Mouse (Mus musculus): ENCODE results near the gene Nr1h4. TPM values are rescaled to one million over a fixed set of nuclear protein-coding genes. Genes with fewer than 3 reads are reported as not detected.

Gene Nr1h4
- polyA plus RNA-seq, 1 experiment from 2014 or later = 10.5 TPM

- no peak for DNase-seq (ENCODE audit: low spot score)
- no peak for ATAC-seq (ENCODE audit: low FRiP score, low TSS enrichment)
- Histone ChIP-seq H3K9me3 (ENCODE audit: control insufficient read depth, low read length) (no peaks in the 10 kb centered on the region), H3K4me2 (replicated peaks; ENCODE audit: low read depth) (no peak overlapping the region), H3K4me1 (replicated peaks; ENCODE audit: control insufficient read depth, insufficient read depth) (no peaks in the 10 kb centered on the region), H3K4me3 (ENCODE audit: low read depth, low read length) (no peak overlapping the region), H3K36me3 (ENCODE audit: control insufficient read depth, insufficient read depth, low read length) (0 out of 2 replicates have a peak, but pooled peaks cover 2% of the 10 kb centered on the region), H3K9ac (ENCODE audit: low read length) (no peak overlapping the region), H3K27ac (replicated peaks) (no peak overlapping the region), H3K27me3 (ENCODE audit: control insufficient read depth, insufficient read depth, low read length) (no peaks in the 10 kb centered on the region)
- WGBS = 79% methylated on average over 5 of the region's 6 CpGs
- no peak for TF ChIP-seq CTCF (IDR thresholded peaks at IDR 0.05; ENCODE audit: low read depth)
- no peak for TF ChIP-seq EP300 (optimal IDR thresholded peaks at IDR 0.05)
Measured at GRCm38 (mm10) chr10:89406733-89407484, 126.5 kb downstream of the Nr1h4 start.

- Histone ChIP-seq H3K4me1 (replicated peaks; ENCODE audit: control insufficient read depth, insufficient read depth) (no peaks in the 10 kb centered on the region), H3K36me3 (ENCODE audit: control insufficient read depth, insufficient read depth, low read length) (no peaks in the 10 kb centered on the region), H3K9me3 (ENCODE audit: control insufficient read depth, low read length) (no peaks in the 10 kb centered on the region; the same call in 1 of the 2 replicates), H3K27ac (replicated peaks) (no peak overlapping the region), H3K27me3 (ENCODE audit: control insufficient read depth, insufficient read depth, low read length) (no peaks in the 10 kb centered on the region), H3K4me3 (ENCODE audit: low read depth, low read length) (no peak overlapping the region), H3K4me2 (replicated peaks; ENCODE audit: low read depth) (no peak overlapping the region), H3K9ac (ENCODE audit: low read length) (no peak overlapping the region)
- ATAC-seq (ENCODE audit: low FRiP score, low TSS enrichment) (no peak), DNase-seq (ENCODE audit: low spot score) (peak; percentile 4)
- no peak for TF ChIP-seq EP300 (optimal IDR thresholded peaks at IDR 0.05)
- TF ChIP-seq CTCF (IDR thresholded peaks at IDR 0.05; ENCODE audit: low read depth) = no peak
- 79% methylated on average over 4 of the region's 4 CpGs for WGBS
Measured at GRCm38 (mm10) chr10:89404936-89405335, 128.4 kb downstream of the Nr1h4 start.

Other genes with a start within 250 kb of the Nr1h4 start
- gene Ano4, start 188.8 kb downstream of the Nr1h4 start, polyA plus RNA-seq (2015; fragmentation: Nextera tagmentation; extraction: Ambion mirVana) = 0.35 and 0.40 TPM in 2 replicates
- 5.4 and 6.4 TPM in 2 replicates for gene Gas2l3, start 89.6 kb downstream of the Nr1h4 start, polyA plus RNA-seq (2015; fragmentation: Nextera tagmentation; extraction: Ambion mirVana)
- gene Slc17a8, start 87.7 kb upstream of the Nr1h4 start, polyA plus RNA-seq (2015; fragmentation: Nextera tagmentation; extraction: Ambion mirVana) = 0.02 TPM in 1 of 2 replicates, not detected in the other
- gene Scyl2, start 152.7 kb upstream of the Nr1h4 start, polyA plus RNA-seq (2015; fragmentation: Nextera tagmentation; extraction: Ambion mirVana) = 5.0 and 5.3 TPM in 2 replicates
- 17.1 TPM in 2 replicates for gene Actr6, start 198.7 kb upstream of the Nr1h4 start, polyA plus RNA-seq (2015; fragmentation: Nextera tagmentation; extraction: Ambion mirVana)
- gene Uhrf1bp1l, start 211.4 kb upstream of the Nr1h4 start, polyA plus RNA-seq (2015; fragmentation: Nextera tagmentation; extraction: Ambion mirVana) = 13.3 TPM in 2 replicates

All from stomach, postnatal 0 days (tissue).